Mouse (Mus musculus) lung, embryonic 14.5 days (tissue): ENCODE data around the gene Gm1043. TPM values are rescaled to one million over a fixed set of nuclear protein-coding genes. Genes with fewer than 3 reads are reported as not detected.

Source experiments
- ATAC-seq: fragments of 200-750 bp; cut with Nextera tagmentation; 2 replicates; pipeline ENCODE4 v1.8.0; 2017; ENCODE audit warnings: mild to moderate bottlenecking, moderate TSS enrichment, moderate library complexity; ENCODE audit not compliant: insufficient read depth
- DNase-seq: peaks from one replicate; pipeline ENCODE4 v3.0.0-alpha.2; 2015
- H3K27ac ChIP-seq: fragments of 300-500 bp; sonication (generic); 2 replicates; pipeline ENCODE4 v1.5.1; 2014; ENCODE audit warnings: low read depth, mild to moderate bottlenecking, moderate library complexity
- H3K27me3 ChIP-seq: fragments of 300-500 bp; sonication (generic); 2 replicates; pipeline ENCODE4 v1.6.1; 2014; ENCODE audit warnings: low read length, control low read depth; ENCODE audit not compliant: insufficient read depth
- H3K36me3 ChIP-seq: fragments of 300-500 bp; sonication (generic); 2 replicates; pipeline ENCODE4 v1.6.1; 2014; ENCODE audit warnings: control low read depth; ENCODE audit not compliant: insufficient read depth
- H3K4me1 ChIP-seq: fragments of 300-500 bp; sonication (generic); 2 replicates; pipeline ENCODE4 v1.6.1; 2014; ENCODE audit warnings: antibody characterized with exemption, control low read depth; ENCODE audit not compliant: insufficient read depth
- H3K4me2 ChIP-seq: fragments of 300-500 bp; sonication (generic); 2 replicates; pipeline ENCODE4 v1.6.1; 2014; ENCODE audit warnings: mild to moderate bottlenecking
- H3K4me3 ChIP-seq: fragments of 300-500 bp; sonication (generic); 2 replicates; pipeline ENCODE4 v1.5.1; 2014; ENCODE audit warnings: low read depth, low read length
- H3K9ac ChIP-seq: fragments of 300-500 bp; sonication (generic); 2 replicates; pipeline ENCODE4 v1.6.1; 2014
- H3K9me3 ChIP-seq: fragments of 300-500 bp; sonication (generic); 2 replicates; pipeline ENCODE4 v1.6.1; 2016; ENCODE audit warnings: low read depth, low read length, control low read depth
- CTCF ChIP-seq: IDR thresholded peaks from 2 replicates; pipeline ENCODE4 v1.5.1; 2016; ENCODE audit warnings: antibody characterized with exemption, low read depth
- WGBS: fragments of 180-500 bp; shearing (Covaris S2); extraction: QIAGEN DNeasy Blood & Tissue Kit; methylation state at CpG from one replicate; pipeline ENCODE4 v1.1.7; 2014; 5-methylcytosine and 5-hydroxymethylcytosine counted together
- polyA plus RNA-seq: library from polyadenylated mRNA; unstranded; fragments of >200 nt; fragmentation: Nextera tagmentation; extraction: Ambion mirVana; gene quantifications from 2 replicates; pipeline ENCODE4 v1.2.1, GENCODE M21; 2014

Gm1043 gene
- polyA plus RNA-seq: not detected in 2 replicates

DNA sequence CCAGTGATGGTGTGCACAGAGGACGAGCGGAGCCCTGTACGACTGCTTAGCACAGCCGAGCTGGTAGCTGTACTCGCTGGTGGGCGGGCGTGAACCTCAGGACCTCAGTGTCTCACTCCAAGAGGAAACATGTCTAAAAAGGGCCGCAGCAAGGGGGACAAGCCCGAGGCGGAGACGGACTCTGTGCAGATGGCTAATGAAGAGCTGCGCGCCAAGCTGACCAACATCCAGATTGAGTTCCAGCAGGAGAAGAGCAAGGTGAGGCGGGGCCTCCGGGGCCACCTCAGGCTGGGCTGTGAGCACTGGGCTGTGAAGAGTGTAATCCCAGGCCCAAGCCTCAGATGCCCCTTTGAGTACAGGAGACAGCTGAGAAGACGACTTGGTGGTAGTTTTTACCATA is at the start of gene Gm1043:
Gene Gm1043, plus strand, starts transcription at position 130 of the 400 bp plus-strand sequence.
- 86% methylated on average over 16 of the region's 16 CpGs for WGBS
- Histone ChIP-seq H3K9ac (no peak within 1 kb of the TSS), H3K4me2 (no peak within 1 kb of the TSS), H3K4me3 (no peak within 1 kb of the TSS), H3K36me3 (no peaks in the 10 kb centered on the region), H3K27ac (no peak within 1 kb of the TSS), H3K27me3 (peaks cover 7% of the 10 kb centered on the region; the same call in 1 of the 2 replicates), H3K9me3 (no peaks in the 10 kb centered on the region), H3K4me1 (no peaks in the 10 kb centered on the region)
- no peak for DNase-seq
- TF ChIP-seq CTCF: no peak
- ATAC-seq: no peak

DNA sequence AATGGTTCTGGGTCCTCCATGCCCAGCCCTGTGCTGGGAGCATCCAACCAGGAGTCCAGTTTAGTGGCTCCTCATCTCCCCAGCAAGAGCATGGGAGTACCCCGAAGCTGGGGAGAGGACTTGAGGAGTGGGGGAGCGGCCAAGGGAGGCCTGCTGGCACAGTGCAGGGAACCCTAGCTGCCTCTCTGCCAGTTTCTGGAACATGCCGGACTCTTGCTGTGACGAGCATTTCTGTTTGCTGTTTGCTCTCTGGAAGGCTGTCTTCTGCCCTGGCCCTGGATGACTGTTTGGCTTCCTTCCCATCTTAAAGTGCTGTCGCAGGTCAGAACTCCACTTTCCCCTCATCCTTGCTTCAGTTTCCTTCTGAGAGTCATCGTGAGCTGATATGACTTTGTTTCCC is 49.3 kb upstream of the Gm1043 start:
- peaks cover 14% of the 10 kb centered on the region; the same call in 1 of the 2 replicates for H3K27me3 ChIP-seq
- H3K9ac ChIP-seq: no peak overlapping the region
- no peak overlapping the region for H3K27ac ChIP-seq
- ATAC-seq (no peak), DNase-seq (no peak)
- no peak for TF ChIP-seq CTCF
- no peaks in the 10 kb centered on the region for H3K9me3 ChIP-seq
- no peaks in the 10 kb centered on the region for H3K36me3 ChIP-seq
- H3K4me1 ChIP-seq: no peaks in the 10 kb centered on the region
- H3K4me3 ChIP-seq: no peak overlapping the region
- H3K4me2 ChIP-seq: no peak overlapping the region
- WGBS: 76% methylated on average over 6 of the region's 6 CpGs

DNA sequence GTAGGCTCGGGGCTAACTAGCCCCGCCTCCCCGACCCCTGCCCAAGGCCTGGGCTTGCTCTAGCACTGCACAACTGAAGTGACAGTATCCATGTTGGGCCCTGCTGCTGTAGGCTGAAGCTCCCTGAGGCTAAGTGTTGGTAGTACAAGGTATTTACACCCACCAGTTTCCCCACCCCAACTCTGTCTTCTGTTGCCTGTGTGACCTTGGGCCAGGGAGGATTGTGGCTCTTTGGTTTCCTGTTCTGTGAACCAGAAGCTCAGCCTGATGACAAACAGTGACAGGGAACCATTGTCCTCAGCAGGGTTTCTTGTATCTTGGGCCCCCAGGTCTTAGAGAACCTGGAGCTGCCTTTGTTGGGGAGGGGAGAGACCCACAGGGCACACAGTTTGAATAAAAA is 48.3 kb upstream of the Gm1043 start:
- H3K4me3 ChIP-seq: no peak overlapping the region
- 0 out of 2 replicates have a peak, but pooled peaks cover 7% of the 10 kb centered on the region for H3K27me3 ChIP-seq
- H3K9ac ChIP-seq: no peak overlapping the region
- DNase-seq: no peak
- no peaks in the 10 kb centered on the region for H3K36me3 ChIP-seq
- no peaks in the 10 kb centered on the region for H3K4me1 ChIP-seq
- H3K4me2 ChIP-seq: no peak overlapping the region
- 66% methylated on average over 3 of the region's 3 CpGs for WGBS
- H3K27ac ChIP-seq: no peak overlapping the region
- TF ChIP-seq CTCF: no peak
- no peak for ATAC-seq
- no peaks in the 10 kb centered on the region for H3K9me3 ChIP-seq

DNA sequence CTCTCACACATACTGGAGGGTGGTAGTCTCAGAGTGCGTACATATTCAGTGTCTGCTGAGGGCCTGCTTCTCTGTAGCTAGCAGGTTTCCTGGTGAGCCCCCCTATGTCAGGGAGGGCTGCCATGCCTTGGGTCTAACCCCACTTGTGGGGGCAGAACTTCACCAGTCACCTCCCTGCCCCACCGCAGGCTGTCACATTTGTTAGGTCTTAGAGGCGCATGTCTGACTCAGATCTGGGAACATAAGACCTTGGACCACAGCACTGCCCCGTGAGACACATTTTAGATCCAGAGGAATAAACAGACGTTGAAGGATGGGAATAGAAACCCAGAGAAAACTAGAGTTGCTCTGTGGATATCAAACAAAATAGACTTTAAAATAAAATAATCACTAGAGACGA is 45.3 kb upstream of the Gm1043 start:
- no peaks in the 10 kb centered on the region for H3K4me1 ChIP-seq
- 0 out of 2 replicates have a peak, but pooled peaks cover 7% of the 10 kb centered on the region for H3K27me3 ChIP-seq
- TF ChIP-seq CTCF: no peak
- H3K36me3 ChIP-seq: no peaks in the 10 kb centered on the region
- ATAC-seq: no peak
- H3K9ac ChIP-seq: no peak overlapping the region
- H3K9me3 ChIP-seq: no peaks in the 10 kb centered on the region
- no peak overlapping the region for H3K4me3 ChIP-seq
- no peak for DNase-seq
- 59% methylated on average over 6 of the region's 6 CpGs for WGBS
- no peak overlapping the region for H3K27ac ChIP-seq
- H3K4me2 ChIP-seq: no peak overlapping the region

DNA sequence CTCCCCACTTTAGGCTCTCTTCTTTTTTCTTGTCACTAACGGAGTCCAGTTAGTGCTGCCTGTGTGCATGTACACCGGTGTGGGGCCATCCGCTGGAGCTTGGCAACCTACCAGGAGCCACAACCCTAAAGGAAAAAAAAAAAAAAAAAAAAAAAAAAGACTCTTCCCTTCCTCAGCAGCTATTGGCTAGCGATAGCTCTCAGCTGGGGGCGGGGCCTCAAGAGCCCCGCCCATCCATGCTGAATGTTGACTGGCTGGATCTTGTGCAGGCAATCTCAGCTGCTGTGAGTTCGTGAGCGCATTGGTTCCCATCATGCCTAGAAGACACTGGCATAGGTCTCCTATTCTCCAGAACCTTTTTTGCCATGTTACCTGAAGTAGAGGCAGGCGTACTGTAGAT is 44.5 kb upstream of the Gm1043 start:
- H3K36me3 ChIP-seq: no peaks in the 10 kb centered on the region
- H3K9ac ChIP-seq: no peak overlapping the region
- peak; percentile 27 for DNase-seq
- 0 out of 2 replicates have a peak, but pooled peaks cover 7% of the 10 kb centered on the region for H3K27me3 ChIP-seq
- no peaks in the 10 kb centered on the region for H3K4me1 ChIP-seq
- no peak for ATAC-seq
- no peak overlapping the region for H3K4me2 ChIP-seq
- no peak for TF ChIP-seq CTCF
- H3K9me3 ChIP-seq: no peaks in the 10 kb centered on the region
- H3K27ac ChIP-seq: no peak overlapping the region
- WGBS: 22% methylated on average over 9 of the region's 9 CpGs
- no peak overlapping the region for H3K4me3 ChIP-seq

DNA sequence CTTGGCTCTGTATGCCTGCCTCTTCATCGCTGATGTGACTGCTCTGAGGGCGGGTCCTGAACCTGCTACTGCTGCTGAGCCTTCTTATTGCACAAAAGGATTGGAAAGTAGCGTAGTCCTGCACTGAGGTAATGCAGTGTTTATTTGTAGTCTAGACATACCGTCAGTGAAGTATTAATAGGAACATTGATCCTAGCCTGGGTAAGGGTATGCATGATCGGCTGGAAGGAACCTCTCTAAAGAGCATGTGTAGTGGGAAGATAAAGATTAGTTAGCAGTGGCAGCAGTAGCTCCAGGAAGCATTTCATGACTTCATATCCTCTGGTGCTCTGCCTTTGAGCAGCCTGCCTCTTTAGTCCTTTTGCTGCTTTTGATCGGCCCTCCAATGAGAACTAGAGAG is 43.5 kb upstream of the Gm1043 start:
- ATAC-seq: no peak
- no peak overlapping the region for H3K4me3 ChIP-seq
- H3K27me3 ChIP-seq: 0 out of 2 replicates have a peak, but pooled peaks cover 7% of the 10 kb centered on the region
- no peaks in the 10 kb centered on the region for H3K4me1 ChIP-seq
- H3K9me3 ChIP-seq: no peaks in the 10 kb centered on the region
- H3K4me2 ChIP-seq: no peak overlapping the region
- no peak overlapping the region for H3K9ac ChIP-seq
- H3K36me3 ChIP-seq: no peaks in the 10 kb centered on the region
- no peak for DNase-seq
- WGBS: 44% methylated on average over 6 of the region's 6 CpGs
- no peak for TF ChIP-seq CTCF
- H3K27ac ChIP-seq: no peak overlapping the region

DNA sequence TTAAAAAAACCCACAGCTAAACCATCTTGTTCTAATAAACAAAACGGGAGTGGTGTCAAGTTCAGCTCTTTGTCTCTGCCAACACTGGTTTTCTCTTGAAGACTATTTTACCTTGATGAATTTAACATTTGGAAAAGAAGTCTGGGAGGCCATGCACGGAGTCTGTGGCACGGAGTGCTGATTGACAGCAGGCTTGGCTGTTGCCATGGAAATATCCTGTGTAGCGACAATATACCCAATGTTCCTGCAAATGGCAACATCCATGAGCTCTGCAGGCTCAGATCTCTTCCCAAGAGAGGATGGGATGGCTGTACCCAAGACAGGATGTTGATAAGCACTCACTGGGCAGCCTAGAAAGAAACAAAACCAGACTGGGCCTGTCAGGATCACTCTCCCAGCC is 42.2 kb upstream of the Gm1043 start:
- Histone ChIP-seq H3K27me3 (0 out of 2 replicates have a peak, but pooled peaks cover 7% of the 10 kb centered on the region), H3K4me3 (no peak overlapping the region), H3K27ac (no peak overlapping the region), H3K9ac (no peak overlapping the region), H3K4me2 (no peak overlapping the region), H3K4me1 (no peaks in the 10 kb centered on the region), H3K36me3 (no peaks in the 10 kb centered on the region), H3K9me3 (no peaks in the 10 kb centered on the region)
- ATAC-seq: no peak
- TF ChIP-seq CTCF: no peak
- 51% methylated on average over 4 of the region's 4 CpGs for WGBS
- DNase-seq: no peak

DNA sequence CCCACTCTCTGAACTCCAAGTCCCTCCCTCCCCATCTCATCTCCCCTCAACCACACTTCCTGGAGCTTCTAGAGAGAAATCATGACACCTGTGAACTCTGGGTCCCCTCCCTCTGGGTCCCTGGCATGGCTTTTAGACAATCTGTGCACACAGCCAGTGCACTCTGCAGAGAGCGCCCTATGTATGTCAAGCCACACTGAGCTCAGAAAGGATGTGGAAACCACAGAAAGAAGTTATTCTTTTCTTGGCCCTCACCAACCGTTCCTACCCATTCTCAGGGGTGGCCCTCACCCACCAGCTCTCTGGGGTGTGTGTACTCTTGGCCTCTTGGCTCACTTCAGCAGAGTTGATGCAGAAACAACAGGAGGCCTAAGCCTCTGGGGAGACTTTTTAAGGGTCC is 40.4 kb upstream of the Gm1043 start:
- no peak for TF ChIP-seq CTCF
- H3K4me3 ChIP-seq: no peak overlapping the region
- no peaks in the 10 kb centered on the region for H3K4me1 ChIP-seq
- no peak for ATAC-seq
- no peaks in the 10 kb centered on the region for H3K36me3 ChIP-seq
- H3K9me3 ChIP-seq: no peaks in the 10 kb centered on the region
- 0 out of 2 replicates have a peak, but pooled peaks cover 7% of the 10 kb centered on the region for H3K27me3 ChIP-seq
- H3K9ac ChIP-seq: no peak overlapping the region
- DNase-seq: no peak
- WGBS: 65% methylated on average over 2 of the region's 2 CpGs
- H3K4me2 ChIP-seq: no peak overlapping the region
- no peak overlapping the region for H3K27ac ChIP-seq
